Mouse (Mus musculus) B cell, adult 62 days (primary cell): ENCODE measurements around the gene Oxt. TPM values are rescaled to one million over a fixed set of nuclear protein-coding genes. Genes with fewer than 3 reads are reported as not detected.

ENCODE experiments used
- total RNA-seq: library from RNA; stranded (reverse); gene quantifications from 4 replicates; pipeline ENCODE4 v1.2.4, GENCODE M21; 2023

Gene Oxt
- not detected in 4 replicates for total RNA-seq

DNA sequence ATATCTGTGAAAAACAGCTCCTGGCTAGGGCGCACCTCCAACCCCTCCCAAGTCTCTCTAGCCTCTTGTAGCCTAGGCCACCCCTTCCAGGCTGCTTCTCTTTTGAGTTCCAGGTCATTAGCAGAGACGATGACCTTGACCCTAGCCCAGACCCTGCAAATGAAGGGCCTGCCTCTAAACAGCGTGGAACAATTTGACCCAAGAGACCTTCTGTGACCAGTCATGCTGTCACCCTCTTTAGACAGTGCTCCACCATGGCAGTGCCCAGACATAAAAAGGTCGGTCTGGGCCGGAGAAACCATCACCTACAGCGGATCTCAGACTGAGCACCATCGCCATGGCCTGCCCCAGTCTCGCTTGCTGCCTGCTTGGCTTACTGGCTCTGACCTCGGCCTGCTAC lies at the start of gene Oxt:
TSS of gene Oxt (plus strand) at position 301 of the 400 bp plus-strand sequence.

DNA sequence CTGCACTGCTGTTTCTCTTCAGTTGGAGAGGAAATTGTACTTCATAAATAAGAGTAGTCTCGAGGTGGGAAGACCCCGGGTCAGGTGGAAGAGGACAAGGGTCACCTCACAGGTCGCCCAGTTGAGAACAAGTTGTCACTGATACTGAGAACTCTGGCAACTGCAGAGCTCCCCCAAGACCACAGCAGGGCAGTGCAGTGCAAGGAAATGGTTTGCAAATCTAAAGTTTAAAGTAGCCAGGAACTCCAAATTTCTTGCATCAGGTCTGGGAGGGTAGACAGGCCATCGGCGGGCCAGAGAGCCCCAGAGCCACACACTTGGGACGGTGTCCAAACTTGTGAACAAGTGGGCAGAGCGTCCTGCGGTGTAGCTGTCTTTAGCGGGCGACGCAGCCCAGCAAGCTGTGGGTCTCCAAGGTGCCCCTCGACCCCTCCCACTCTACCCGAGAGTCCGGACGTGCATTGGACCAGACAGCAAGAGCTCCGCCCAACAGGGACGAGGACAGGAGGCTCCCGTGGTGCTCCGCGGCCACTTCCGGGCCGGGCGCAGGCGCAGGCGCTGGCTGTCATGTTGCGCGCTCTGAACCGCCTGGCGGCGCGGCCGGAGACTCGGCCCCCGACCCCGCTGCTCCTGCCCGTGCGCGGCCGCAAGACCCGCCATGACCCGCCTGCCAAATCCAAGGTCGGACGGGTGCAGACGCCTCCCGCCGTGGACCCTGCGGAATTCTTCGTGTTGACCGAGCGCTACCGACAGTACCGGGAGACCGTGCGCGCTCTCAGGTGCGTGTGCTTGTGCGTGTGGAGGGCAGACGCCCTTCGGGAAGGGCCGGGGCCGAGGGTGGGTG lies 12.5 kb upstream of the Oxt start, which contains the start of gene Mrps26:
TSS of gene Mrps26 (plus strand) at position 531 of the 844 bp plus-strand sequence.

DNA sequence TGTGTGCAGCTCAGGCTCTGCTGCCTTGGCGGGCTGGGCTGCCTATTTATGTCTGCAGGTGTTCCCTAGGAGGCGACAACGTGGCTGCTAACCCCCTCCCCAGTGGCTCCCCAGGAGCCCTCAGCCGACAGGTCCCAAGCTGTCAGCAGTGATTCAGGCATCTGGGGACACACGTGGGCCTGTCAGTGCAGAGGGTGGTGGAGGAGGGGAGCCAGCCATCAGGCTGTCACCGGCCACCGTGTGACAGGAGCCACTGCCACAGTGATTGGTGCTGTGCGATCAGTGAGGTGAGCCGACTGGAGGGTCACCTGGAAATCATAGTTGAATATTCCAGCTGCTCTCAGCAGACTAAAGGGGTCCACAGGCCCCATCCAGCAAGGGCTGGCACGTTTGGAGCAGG lies 6.6 kb downstream of the Oxt start, which contains the start of gene Avp:
TSS of gene Avp (minus strand) at position 3 of the 400 bp plus-strand sequence.

Other genes with a start within 250 kb of the Oxt start
- 0.63 to 1.1 TPM (median 0.69 TPM) in 3 of 4 replicates, not detected in the other for gene Cpxm1, start 178.6 kb upstream of the Oxt start, total RNA-seq
- gene Gm28372, start 170.9 kb upstream of the Oxt start, total RNA-seq = not detected in 4 replicates
- gene 1700020A23Rik, start 170.9 kb upstream of the Oxt start, total RNA-seq = not detected in 4 replicates
- not detected in 4 replicates for gene Tmem239, start 169.7 kb upstream of the Oxt start, total RNA-seq
- 142 to 168 TPM (median 153 TPM) in 4 replicates for gene Vps16, start 151.8 kb upstream of the Oxt start, total RNA-seq
- 16.8 to 23.0 TPM (median 19.8 TPM) in 4 replicates for gene Pced1a, start 151.5 kb upstream of the Oxt start, total RNA-seq
- 101 to 107 TPM (median 104 TPM) in 4 replicates for gene Ptpra, start 125.9 kb upstream of the Oxt start, total RNA-seq
- gene Mrps26, start 12.4 kb upstream of the Oxt start, total RNA-seq = 45.9 to 57.9 TPM (median 48.6 TPM) in 4 replicates
- not detected in 4 replicates for gene Avp, start 6.4 kb downstream of the Oxt start, total RNA-seq
- 5.9 to 7.6 TPM (median 6.6 TPM) in 4 replicates for gene Fastkd5, start 53.9 kb downstream of the Oxt start, total RNA-seq
- 4.9 to 6.1 TPM (median 5.8 TPM) in 4 replicates for gene Ubox5, start 53.9 kb downstream of the Oxt start, total RNA-seq
- gene Lzts3, start 66.6 kb downstream of the Oxt start, total RNA-seq = 5.5 to 7.6 TPM (median 6.1 TPM) in 4 replicates
- 136 to 184 TPM (median 139 TPM) in 4 replicates for gene Ddrgk1, start 88.5 kb downstream of the Oxt start, total RNA-seq
- 12.3 to 17.0 TPM (median 14.2 TPM) in 4 replicates for gene Itpa, start 91.4 kb downstream of the Oxt start, total RNA-seq
- 5.1 to 8.9 TPM (median 6.6 TPM) in 4 replicates for gene Slc4a11, start 121.3 kb downstream of the Oxt start, total RNA-seq